Mouse (Mus musculus) retina, embryonic 14.5 days (tissue): ENCODE results near the gene Borcs8.
A peak's percentile ranks its signal among the peaks of the same experiment; 100 is the strongest.

Experiments used
- DNase-seq: peaks from one replicate; pipeline ENCODE4 v3.0.0-alpha.2; 2015; ENCODE audit warnings: low spot score

Borcs8 gene

DNA sequence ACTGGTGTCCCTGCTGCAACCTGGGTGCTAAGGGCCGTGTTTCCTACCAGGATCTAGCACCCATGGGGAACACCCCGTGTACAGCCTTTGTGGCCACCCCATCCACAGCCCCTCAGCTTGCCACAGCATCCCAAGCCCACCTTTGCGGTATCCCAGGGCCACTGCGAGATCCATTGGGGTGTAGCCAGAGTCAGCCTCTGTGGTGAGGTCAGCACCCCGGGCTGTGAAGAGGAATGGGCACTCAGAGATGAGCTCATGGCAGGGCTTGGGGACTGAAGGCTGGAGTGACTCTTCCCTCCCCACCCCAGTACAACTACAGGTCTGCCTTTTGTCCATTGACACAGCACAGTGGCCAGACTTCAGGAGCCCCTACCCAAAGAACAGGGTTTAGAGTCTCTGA is 5.2 kb upstream of the Borcs8 start:
- DNase-seq, result no peak

DNA sequence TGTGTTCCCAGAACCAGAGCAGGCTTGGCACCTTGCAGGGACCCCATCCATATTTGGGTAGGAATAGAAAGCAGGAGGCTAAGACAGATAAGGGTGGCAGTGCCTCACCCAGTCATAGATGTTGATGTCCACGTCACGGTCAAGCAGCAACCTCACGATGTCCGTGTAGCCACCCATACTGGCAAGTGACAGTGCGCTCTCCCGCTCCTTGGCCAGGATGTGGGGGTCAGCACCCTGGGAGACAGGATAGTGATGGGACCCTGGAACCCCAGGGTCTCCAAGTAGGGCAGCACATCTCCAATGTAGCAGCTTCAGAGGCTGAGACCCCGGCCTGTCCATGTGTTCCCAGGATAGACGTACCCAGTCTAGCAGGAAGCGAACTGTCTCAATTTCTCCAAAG is 4.4 kb upstream of the Borcs8 start:
- no peak for DNase-seq

DNA sequence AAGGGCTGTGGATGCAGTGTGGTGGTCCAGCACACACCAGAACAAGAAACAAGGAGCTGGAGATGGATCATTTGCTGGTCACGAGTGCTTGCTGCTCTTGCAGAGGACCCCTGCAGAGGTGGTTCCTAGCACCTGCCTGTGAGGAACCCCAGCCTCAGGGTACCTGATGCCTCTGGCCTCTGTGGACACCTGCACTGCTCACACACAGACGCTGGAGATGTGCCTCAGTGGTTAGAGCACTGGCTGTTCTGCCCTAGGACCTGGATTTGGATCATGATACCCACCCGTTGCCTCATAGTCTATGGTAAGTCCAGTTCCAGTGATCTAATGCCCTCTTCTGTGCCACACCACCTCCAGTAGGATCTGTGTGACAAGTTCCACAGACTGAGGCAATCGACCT is 2.7 kb upstream of the Borcs8 start:
- DNase-seq, result no peak

GRCm38 (mm10) chr8:70137890-70138289 is 1.4 kb upstream of the Borcs8 start:
- no peak for DNase-seq

DNA sequence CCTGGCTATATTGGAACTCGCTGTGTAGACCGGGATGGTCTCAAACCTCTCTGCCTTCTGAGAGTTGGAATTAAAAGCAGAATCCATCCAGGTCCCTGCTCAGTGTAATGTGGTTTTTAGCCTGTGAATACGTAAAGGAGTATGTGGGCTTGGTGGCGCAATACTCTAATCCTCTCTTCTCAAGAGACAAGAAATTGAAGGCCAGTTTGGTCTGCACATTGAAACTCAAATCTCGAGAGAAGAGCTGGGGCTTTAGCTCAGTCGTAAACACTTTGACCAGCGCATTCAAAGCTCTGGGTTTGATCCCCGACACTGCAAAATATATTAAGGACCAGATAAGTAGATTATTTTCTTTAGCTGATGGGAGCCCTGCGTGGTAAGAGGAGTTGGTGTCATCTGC is 682 bp downstream of the Borcs8 start:
- DNase-seq, result no peak

DNA sequence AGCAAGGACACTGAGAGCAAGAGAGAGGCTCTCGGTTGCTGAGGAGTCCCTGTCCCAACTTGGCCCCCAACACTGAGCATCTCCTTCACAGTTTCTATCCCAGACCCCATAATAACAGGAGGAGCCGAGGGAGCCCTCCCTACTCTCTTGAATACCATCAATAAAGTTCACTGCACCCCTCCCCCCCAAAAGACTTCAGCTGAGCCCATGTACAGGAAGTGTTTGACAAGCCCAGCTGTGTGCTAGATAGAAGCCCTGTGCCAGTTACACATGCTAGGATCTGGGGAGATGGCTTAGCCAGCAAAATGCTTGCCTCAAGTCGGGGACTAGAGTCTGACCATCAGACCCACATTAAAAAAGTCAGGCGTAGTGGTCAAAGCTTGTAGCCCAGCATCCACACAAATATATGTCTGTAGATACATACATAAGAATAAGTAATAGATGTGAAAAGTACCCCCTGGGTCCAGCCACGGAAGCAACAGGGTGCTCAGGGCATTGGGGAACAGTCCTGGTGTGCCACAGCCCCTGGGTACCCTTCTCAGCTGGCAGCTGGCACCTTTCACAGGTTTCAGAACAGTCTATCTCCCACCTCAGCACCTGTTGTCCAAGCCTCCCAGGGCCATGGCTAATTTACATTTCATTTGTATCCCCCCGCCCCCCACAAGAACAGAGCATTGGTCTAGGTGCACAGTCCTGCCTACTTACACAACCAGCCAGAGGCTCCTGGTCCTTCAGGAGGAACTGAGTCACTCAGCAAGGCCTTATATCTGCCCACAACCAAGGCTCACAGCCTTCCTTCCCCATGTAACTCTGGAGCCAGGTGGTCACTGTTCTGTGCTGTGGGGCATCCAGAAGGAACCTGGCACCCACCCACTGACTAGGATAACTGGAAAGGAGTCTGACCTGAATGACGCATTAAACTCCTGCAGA is 8.6 kb downstream of the Borcs8 start:
- no peak for DNase-seq

DNA sequence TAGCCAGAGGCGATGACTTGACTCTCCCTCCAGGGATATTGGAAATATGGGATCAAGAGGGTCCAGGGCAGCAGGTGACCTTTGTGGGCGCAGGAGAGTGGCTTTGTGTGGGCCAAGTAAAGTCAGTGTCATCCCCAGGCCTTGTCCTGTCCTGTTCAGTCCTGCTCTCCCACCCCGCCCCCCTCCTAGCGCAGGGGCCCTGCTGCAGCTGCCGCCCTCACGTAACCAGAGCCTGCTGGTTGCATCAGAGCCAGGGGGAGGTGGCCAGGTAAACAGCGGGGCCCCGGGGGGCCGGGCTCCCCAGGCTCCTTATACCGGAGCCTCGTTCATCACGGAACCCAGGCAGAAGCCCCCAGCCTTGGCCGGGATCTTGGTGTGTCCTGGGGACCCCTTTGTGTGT is 10.9 kb downstream of the Borcs8 start:
- DNase-seq, result no peak

GRCm38 (mm10) chr8:70152537-70153257 is 13.4 kb downstream of the Borcs8 start:
- DNase-seq, result peak; percentile 85

GRCm38 (mm10) chr8:70157240-70157800 is 18.0 kb downstream of the Borcs8 start:
- DNase-seq, result no peak

- peak; percentile 89 for DNase-seq
These were observed 19.0 kb downstream of the Borcs8 start for GRCm38 (mm10) chr8:70158069-70158853.

DNA sequence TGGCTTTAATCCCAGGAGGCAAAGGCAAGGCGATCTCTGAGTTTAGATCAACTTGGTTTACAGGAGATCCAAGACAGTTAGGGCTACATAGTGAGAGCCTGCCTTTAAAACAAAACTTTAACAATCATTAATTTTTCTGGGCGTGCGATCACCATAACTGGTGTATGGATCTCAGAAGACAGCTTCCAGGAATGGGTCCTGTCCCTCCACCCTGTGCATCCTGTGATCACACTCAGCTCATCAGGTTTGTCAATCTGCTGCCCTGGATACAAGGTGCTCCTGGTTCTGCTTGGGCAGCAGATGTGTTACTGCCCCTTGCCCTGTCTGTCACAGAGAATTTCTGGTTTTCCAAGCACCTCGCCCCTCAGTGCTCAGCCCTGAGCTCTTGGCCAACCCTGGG is 19.9 kb downstream of the Borcs8 start:
- no peak for DNase-seq

DNA sequence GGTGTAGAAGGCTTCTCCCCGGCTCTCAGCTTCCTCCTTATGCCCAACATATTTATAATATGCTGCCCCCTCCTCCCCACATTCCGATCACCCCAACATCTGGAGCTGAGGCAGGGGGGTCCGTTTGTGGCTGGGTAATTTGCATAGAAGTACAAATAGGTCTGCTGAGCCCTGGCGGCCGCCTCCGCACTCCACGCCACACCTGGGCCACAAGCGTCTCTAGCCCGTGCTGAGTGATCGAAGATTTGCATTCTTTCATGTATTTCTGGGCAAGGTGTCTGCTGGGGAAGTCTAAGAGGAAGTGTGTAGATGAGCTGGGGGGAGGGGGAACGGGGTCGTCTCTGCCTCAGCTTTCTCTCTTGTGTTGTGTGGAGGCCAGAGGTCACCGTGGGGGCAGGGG is 20.7 kb downstream of the Borcs8 start:
- no peak for DNase-seq

DNA sequence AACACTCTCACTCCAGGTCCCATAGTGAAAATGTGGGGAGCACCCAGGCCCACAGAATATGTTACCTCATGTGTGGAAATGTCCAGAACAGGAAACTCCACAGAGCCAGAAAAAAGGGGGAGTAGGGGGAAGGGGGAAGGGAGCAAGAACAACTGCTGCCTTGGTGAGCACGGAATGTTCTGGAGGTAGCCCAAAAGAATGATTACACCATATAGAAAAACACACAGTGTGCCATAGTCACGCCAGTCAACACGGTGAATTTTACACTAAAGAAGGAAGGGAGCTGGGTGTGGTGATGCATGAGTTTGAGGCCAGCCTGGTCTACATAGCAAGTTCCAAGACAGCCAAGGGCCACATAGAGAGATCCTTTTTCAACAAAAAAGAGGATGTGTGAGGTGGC is 24.0 kb downstream of the Borcs8 start:
- DNase-seq, result no peak

DNA sequence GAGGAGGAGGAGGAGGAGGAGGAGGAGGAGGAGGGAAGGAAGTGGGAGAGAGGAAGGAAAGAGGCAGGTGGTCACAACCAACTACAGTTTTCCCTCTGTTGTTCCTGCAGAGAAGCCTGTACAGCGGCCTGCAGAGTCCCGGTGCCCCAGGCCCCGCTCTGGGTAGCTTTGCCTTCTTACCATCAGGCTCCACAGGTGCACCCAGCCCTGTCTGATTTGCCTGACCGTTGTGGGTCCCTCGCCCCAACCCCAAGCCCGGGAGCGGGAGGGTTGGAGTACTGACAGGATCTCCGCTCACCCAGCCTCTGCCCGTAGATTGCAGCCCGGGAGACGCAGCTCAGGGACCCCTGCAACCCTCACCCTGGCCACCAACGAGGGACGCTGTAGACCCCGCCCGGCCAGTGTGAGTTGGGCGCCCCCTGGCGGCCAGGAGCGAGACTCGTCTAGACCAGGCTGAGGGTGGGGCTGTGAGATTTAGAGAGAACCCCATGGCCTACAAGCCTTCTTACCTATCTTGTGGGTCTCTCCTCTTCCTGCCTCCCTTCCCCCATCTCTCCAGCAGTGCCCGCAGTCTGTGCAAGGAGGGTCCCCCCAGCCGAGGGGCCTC is 27.3 kb downstream of the Borcs8 start:
- peak; percentile 91 for DNase-seq

- no peak for DNase-seq
These were observed 30.8 kb downstream of the Borcs8 start for GRCm38 (mm10) chr8:70170116-70170515.

GRCm38 (mm10) chr8:70170748-70171147 is 31.4 kb downstream of the Borcs8 start:
- DNase-seq, result no peak

DNA sequence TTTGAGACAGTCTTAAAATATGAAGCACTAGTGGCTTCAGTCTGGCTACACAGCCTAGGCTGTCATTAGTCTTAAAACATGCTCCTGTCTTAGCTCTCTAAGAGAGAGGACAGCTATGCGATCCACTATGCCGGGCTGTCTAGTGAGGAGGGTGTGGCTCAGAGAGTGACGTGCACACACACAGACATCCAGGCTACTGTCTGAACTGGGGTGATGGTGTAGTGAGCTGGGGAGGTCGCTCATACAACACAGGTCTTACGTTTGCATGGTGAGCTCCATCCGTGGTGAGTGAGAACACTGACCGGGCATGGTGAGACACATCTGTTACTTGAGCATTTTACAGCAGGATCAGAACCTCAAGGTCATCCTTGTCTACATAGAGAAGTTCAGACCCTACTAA is 31.9 kb downstream of the Borcs8 start:
- DNase-seq, result no peak

DNA sequence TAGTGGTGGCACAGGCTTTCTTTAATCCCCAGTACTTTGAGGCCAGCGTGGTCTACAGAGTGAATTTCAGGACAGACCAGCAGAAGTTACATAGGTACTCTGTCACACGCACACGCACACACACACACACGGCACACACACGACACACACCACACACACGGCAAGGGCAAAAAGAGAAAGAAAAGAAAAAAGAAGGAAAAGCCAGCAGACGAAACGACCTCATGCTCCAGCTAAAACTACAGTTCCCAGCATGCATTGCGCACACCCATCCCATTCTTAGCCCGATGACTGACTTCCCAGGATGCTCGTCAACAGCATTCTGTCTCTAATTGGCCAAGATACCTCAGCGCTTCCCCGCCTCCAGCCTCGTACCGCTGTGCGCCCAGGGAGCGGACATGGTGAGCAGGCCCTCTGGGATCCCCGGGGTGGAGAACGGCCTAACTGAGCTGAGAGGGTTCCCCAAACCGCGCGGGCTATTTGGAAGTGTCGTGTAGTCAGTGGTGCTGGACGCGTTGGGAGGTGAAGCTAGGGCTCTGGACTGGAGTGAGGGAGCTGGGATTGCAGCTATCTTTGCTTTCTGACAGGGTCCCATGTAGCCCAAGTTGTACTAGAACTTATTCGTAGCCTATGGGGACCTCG is 32.9 kb downstream of the Borcs8 start, which contains the start of gene Tmem161a:
Gene Tmem161a, plus strand, starts transcription at position 314 of the 639 bp plus-strand sequence.
- peak; percentile 95 for DNase-seq

GRCm38 (mm10) chr8:70173320-70173719 is 34.0 kb downstream of the Borcs8 start:
- DNase-seq, result no peak

- no peak for DNase-seq
These were observed 34.8 kb downstream of the Borcs8 start for GRCm38 (mm10) chr8:70174079-70174478.

GRCm38 (mm10) chr8:70178231-70178630 is 38.9 kb downstream of the Borcs8 start:
- no peak for DNase-seq
